Mouse (Mus musculus) A20 (cell line): Measurements from ENCODE around the gene Chpf.

Source experiments
- DNase-seq: peaks from one replicate; pipeline ENCODE4 v3.0.0-alpha.2; 2011; ENCODE audit warnings: low read depth, low spot score

Chpf gene

DNA sequence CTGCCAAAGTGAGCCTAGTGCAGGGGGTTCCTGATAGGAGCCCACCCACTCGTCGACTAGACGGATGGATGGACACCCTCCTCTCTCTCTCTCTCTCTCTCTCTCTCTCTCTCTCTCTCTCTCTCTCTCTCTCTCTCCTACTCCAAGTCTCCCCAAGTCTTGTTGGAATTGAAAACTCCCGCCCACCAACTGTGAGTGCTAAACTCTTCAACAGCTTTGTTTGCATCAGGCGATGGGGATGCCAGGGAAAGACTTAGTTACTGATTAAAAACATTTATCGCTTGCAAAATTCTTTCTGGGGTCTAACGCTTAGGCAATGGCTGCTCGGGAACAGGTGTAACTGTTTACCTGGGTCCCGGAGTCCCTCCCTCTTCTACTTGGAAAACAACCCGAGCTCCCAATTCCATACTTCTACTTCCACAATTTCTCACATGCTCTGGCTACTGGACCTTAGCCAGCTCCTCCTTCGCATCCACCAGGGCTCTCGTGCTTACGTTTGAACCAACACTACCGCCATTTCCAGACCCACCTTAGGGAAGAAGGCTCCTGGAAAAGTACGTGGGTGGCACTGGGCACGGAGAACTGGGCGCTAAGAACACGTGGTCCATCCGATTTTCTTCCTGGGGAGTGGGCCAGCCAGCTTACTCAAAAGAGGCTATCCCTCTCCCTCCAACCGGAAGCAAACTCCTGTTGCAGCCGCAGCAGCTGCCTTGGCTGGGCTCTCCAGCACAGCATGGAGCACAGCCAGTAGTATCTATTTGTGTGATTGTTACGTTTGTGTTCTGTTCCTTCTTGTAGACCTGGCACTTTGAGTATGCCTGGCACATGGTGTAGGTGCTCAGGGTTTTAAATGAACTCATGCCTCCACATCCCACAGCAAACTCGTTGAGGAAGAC is 20.1 kb downstream of the Chpf start:
- no peak for DNase-seq

DNA sequence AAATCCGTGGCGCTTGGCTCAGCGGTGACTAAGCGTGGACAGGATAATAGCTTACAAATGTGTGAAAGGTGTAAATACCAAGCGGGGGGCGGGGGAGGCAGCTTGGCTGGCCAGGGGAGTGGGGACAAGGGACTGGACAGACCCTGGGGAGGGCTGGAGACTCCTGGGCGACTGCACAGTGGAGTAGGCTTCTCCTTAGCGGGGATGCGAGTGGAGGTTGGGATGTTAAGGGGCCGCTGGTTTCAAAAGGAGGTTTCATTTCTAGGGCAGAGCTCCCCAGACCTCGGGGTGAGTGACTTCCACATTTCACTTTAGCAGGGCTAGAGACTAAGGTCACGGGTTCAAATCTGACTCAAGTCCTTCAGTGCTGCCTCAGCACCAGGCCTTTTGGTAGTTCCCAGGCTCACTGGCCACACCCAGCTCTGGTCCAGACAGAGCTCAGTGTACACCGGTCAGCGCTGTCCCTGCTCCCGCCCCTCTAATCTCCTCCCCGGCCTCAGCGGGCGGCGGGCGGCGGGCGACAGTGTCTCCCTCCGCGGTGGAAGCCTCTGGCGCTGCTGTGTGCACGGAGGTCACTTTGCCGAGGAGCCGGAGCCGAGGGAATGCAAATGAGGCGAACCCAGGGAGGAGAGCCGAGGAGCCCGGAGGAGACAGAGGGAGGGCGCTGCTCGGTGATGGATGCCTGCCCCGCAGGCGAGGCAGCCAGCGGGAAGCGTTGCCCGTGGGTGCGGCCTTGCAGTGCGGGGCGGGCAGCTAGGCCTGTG is 20.9 kb downstream of the Chpf start:
- no peak for DNase-seq

DNA sequence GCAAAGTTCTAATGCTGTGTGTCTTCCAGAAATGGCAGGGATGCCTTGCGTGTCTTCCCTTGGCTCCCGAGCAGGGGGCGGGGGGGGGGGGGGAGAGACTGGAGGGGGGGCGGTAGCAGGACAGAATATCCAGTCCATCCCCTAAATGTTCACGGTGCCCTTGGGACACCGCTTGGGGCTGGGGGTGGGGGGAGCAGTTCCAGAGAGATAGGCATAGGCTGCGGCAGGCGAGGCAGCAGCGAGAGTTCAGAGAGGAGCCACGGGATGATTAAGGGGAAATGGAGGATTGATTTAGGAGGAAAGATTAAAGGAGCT is 21.4 kb downstream of the Chpf start:
- DNase-seq, result no peak

DNA sequence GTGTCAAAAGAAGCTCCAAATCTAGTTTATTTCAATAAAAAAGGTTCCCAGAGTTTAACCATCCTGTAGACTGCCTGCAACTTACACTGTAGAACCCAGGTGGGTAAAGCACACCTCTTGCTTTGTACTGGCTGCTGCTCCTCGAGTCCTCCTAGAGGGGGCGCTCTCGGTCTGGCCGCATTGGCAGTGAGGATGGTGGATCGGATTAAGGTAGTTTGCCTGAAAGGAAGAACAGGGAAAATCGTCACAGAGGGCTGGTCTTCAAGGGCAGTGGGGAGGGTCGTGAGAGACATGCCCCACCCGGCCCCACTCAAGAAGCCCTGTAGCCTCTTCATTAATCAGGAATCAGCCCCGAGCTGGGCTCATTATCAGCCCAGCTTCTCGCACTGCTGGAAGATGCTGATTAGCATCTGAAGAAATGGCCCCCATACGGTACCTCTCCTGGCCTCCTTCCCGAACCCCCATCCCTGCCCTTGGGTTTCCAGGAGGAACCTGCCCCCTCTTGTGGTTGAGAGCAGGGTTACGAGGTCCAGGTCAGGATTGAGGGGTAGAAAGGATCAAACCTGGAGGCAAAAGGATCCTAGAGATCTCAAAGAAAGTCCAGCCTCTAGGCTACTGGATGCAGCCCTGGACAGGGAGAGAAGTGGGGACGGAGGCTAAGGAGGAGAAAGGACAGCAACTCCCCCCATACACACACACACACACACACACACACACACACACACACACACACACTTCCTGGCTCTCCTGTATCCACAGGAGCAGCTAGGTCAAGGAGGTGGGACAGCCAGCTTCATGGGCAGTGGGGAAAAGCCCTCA is 22.2 kb downstream of the Chpf start:
- peak; percentile 35 for DNase-seq

DNA sequence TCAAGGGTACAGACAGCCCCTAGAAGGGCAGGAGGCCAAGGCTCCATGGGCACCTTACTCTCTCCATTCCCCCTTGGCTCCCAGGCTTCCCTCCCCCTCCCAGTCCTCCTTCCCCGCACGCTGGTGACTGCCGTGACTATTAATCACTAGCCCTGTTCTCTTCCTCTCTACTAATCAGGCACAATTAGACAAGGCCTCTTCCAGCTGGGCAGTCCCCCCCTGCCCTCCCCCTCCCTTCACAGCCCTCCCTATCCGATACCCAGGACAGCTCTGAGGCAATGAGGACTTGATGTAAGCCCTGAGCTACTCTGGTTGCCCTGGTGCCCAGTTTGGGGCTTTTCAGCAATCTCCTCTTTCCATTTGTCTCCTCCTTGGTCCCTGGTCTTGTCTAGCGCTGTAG is 23.2 kb downstream of the Chpf start:
- no peak for DNase-seq

DNA sequence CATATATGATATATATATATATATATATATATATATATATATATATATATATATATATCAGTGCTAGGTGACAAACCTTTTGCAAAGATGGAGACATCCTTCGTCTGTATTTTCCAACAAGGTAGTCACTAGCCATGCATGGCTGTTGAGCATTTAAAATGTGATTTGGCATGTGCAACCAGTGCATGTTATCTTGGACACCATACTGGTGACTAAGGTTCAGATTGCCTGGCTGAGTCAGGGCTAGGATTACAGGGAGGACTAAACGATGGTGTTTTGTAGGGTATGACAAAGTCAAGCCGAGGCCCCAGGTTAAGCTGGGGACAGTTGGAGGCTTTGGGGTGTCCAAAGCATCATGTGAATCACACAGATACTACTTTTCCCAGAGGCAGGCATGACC is 23.7 kb downstream of the Chpf start:
- no peak for DNase-seq

DNA sequence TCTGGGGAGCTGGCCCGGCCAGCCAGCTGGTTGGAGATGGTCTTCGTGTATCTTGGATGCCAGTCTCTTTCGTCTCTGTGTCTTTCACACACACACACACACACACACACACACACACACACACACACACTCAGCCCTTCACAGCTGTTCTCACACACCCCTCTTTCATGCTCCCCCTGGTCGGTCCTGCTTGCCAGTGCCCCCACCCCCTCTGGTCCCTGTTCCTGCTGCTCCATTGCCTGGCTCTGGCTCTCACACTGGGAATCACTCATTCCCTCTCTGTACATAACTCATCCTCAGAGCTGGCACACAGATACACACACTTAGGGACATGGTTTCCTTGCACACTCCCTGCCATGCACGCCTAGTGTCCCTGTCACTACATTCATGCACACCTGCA is 27.2 kb downstream of the Chpf start:
- DNase-seq, result no peak

DNA sequence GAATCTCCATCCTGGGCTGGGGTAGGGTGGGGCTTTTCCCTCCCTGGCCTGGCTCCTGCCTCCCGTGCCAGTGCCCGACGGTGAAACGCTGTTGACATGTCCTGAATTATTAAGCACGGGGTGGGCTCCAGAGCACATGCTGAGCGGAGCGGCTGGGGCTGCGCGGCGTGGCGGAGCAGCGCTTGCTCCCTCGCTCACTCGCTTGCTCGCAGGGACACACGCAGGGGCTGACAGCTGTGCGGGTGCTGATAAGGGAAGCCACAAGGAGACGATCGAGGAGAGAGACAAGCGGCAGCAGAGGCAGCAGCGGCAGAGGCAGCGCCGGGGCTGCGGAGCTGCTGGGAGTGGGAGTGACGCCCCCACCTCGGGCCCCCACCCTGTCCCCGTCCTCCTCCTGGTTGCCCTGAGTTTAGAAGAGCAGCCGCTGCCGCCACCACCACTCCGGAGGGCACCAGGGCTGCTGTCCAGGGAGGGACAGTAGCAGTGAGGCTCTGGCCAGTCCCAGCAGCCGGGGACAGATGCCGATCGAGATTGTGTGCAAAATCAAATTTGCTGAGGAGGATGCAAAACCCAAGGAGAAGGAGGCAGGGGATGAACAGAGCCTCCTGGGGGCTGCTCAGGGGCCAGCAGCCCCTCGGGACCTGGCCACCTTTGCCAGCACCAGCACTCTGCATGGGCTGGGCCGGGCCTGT is 28.6 kb downstream of the Chpf start, which contains the start of gene Asic4:
TSS of gene Asic4 (plus strand) at position 123 of the 692 bp plus-strand sequence.
- no peak for DNase-seq

DNA sequence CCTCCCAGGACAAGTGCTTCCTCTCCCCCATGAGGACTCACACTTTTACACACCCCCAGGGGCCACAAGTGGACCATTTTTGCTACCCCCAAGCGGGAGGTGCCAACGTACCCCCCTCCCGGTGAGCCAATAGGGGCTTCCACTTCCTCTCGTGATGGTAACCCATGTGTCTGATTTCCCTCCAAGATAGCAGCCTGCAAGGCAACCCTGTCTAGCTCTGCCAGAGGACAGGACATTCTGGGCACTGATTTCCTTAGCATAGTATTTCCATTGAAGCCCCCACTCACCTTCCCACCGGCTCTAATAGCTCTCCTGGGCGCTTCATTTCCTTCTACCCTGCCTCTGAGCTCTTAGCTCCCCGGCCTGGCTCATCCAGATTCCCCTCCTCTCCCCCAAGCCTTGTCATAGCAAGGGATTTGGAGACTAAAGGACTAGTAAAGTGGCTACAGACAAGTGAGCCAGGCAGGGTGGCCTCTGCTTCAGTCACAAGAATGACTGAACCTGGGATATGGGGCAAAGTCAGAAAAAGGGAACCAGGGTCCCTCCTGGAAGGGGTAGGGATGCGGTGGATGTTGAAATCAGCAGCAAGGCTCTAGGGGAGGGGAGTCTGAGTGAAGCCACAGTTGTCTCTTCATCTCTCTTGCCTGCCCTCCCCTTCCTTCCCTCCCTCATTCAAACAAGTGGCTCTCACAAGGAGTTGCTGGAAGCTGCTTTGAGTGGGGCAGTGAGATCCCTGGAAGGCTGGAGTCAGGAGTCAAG is 29.6 kb downstream of the Chpf start:
- no peak for DNase-seq

DNA sequence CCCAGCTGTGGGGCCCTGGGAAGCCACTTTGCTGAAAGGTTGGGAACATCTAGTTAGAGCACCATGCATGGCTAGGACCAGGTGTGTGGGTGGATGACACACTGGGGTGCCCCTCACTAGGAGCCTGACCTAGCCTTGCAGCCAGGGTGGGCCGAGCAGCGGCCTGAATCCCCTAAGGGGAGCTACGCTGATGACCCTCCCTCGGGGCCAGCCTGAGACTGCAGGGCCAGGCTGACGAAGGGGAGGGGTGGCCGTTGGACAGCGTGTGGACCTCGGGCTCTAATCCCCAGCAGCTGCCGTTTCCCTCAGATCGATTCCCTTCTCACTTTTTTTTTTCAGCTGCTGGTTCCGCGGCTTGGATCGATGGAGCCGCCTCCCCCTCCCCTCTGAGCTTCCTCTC is 30.2 kb downstream of the Chpf start:
- DNase-seq, result no peak

DNA sequence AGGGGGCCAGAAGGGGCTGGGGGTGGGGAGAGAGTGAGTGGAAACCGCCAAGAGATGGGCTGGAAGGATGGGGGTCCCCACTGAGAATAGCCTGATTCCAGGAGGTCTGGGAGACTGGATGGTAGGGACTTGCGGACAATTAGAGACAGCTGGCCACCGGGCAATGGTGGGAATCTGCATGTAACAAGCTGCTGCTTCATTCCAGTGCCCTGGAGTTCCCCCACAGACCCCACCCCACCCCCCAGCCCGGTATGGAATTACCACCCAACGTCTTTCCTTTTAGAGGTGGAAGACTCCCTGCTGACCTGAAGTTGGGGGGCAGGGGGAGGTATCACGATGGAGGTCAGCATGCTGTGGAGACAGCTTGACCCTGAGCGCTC is 31.1 kb downstream of the Chpf start:
- no peak for DNase-seq

DNA sequence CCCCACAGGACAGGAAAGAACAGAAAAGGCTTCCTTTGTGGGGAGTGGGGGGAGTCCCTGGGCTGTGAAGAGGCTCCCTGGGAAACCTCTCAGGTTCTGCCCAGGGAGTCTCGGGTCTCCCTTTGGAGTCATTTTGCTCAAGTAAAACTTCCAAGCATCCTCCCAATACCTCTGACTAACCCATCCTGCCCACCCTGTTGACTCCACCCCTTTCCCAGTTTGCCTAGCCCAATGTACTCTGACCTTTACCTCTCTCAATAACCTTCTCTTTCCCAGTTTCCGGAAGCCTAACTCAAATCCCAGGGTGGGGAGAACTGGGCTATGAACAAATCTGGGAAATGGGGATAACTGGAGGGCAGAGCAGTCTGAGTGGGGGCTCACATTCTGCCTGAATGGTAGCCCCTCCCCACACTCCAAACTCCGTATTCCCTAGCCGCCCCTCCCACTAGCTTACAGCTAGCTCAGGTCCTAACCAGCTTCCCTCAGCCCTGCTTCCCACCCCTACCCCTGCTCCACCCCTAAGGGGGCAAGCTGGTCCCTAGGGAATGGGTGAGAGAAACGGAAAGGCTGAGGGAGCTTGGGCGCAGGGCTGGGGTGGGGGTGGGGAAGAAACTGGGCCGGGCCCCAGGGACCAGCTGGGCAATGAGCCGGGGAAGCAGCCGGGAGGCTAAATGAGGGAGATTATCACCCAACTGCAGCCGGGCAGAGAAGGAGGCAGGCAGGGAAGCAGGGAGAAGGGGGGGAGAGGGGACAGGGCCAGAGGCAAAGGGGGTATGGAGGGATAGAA is 31.6 kb downstream of the Chpf start:
- no peak for DNase-seq

DNA sequence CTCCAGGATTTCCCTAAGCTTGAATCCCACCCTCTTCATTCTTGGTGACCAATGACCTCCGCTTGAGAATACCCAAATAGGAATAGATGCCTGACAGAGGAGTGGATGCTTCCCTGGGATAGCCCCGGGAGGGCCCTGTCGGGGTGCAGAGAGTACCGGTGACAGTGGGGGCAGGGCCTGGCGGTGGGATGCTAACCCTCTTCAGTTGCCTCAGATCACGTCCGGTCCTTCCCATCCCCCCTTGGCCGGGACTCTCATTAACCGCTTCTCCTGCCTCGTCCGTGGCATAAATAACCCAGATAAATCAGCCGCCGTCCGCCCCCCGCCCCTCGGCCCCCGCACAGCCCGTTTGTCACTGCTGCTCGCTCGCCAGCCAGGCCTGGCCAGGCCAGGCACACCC is 32.5 kb downstream of the Chpf start:
- DNase-seq, result no peak

DNA sequence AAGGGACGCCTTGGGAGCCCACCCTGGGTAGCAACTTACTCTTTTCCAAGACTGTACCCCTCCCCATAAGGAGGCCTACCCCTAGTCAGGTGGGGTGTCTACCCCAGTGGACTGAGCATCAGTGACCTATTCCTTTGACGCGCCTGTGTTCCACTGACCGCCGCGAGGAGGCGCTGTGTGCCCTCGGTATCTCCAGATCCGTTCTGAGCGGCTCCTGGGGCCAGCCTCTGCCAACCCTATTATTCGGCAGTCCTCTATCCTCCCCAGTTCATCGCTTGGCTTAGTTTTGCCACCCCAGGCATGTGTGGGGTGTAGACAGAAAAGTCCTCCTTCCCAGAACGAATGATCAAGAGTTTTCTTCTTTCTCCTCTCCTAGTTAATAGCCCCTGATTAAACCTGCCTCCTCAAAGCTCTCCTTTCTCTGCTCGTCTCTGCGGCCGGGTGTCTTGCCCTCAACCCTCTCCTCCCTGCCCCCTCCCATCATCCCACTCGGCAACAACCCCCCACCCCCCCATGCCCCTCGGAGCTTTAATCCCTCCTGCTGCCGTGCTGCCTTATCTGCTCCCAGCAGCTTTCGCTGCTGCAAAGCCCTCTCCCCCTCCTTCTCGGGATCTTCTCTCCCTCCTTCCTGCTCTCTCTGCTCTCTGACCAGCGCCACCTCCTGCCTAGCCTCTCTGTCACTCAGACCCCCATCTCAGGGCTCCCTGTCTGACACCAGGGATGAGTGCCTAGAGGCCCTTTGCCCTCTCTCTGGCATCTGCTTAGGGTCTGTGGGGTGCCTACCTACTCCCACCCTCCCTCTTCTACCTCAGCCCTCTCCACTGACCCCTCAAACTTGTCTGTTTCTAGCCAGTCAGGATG is 33.1 kb downstream of the Chpf start:
- peak; percentile 74 for DNase-seq

DNA sequence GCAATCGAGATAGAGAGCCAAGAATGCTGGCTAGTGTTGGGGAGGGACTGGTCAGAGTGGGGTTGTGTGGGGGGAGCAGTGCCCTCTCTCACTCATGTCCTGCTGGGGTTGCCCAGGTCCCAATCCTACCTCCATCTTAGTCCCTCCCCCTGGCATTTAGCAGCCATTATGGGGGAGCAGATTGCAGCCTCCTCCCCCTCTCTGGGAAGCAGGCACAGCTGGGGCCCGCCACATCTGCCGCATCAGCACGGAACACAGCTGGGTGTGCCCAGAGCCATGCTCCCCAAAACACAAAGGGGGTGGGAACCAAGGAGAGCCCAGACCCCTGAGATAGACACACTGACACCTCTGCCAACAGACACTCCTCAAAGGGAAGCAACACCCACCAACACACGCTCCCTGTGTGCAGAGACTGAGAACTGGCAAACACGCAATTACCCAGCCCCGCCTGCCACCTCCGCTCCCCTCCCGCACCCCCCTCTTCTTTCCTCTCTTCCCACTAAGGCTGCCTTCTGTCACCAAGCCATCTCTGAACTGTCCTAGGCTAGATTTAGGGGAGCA is 33.9 kb downstream of the Chpf start:
- DNase-seq, result no peak

DNA sequence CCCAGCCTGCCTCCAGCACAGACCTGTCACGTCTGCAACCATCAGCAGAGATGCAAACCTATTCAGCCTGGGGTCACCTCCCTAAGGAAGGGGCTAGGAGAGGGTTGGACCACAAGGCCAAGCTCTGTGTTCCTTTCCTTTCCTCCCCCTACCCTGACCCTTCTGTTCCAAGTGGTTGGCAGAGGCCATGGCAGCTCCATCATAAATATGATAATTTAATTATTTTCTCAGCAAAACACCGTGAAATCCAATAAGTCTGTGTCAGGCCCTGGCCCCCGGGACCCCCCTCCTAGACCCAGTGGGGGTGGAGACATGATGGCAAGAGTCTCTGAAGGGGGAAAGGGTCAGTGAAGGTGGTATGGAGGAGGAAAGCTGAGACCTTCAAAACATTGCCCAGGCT is 34.9 kb downstream of the Chpf start:
- no peak for DNase-seq

DNA sequence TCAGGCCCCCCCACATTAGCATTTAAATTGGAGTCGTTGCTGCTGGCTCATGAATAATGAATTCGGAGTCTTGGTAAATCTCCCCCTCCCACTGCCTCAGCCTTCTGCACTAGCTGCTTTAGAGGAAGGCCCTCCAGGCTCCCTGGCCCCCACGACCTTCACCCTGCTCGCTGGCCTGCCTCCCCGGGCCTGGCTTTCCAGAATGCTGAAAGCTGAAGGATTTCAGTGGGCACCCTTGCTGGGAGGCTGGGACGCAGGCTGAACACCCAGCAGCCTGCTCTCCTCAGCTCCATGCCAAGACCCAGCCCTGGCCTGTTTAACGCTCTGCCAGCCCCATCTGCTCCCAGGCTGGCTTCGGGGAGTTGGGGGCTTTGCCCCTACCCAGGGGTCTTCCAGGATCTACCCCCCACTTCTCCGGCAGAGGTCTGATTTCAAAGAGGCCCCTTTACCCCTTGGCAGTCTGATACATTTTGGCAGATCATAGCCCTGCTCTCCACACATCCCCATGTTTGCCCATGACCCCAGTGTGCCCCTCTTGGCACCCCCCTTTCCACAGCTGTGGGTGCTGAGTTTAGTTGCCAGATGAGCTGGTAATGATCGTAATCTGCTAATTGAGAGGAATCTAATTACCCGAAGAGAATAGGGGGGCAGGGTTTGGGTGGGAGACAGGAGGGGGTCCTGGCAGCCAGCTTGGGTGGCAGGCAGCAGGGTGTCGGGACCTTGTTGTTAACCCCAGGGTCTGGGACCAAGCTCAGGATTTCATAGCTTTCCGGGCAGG is 35.7 kb downstream of the Chpf start:
- DNase-seq, result no peak

DNA sequence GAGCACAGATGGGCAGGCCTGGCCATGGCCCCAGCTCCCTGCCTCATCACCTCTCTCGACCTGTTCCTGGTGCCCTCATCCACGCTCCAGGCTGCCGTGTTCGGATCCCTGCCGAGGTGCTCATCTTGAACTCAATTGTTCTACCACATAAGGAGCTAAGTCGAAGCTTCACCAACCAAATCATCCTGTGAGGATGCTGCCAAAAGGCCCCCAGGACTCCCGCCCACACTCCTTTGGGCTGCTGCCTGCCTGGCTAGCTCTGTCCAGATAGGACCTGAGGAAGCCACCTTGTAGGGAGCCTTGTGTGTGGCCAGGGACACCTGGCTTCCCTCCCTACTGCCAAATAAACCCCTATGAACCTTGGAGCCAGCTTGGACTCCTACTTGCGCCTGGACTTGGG is 36.3 kb downstream of the Chpf start:
- no peak for DNase-seq
